Mouse (Mus musculus) liver, embryonic 15.5 days (tissue): ENCODE measurements at regions not wholly inside any gene's neighbourhood (a gene's known extent, or its start where the extent isn't known, plus 50 kb on each side); places are given as distances from the start of the nearest gene placed in this dataset.

Experiments used
- ATAC-seq: fragments of 200-750 bp; cut with Nextera tagmentation; 2 replicates; pipeline ENCODE4 v1.8.0; 2017; ENCODE audit warnings: moderate number of reproducible peaks, mild to moderate bottlenecking, moderate library complexity; ENCODE audit not compliant: insufficient read depth
- H3K27ac ChIP-seq: fragments of 300-500 bp; sonication (generic); replicated peaks from 2 replicates; pipeline ENCODE4 v1.5.1; 2015; ENCODE audit warnings: mild to moderate bottlenecking, inconsistent platforms
- H3K27me3 ChIP-seq: fragments of 300-500 bp; sonication (generic); 2 replicates; pipeline ENCODE4 v1.6.1; 2015; ENCODE audit warnings: mild to moderate bottlenecking, inconsistent platforms
- H3K36me3 ChIP-seq: fragments of 300-500 bp; sonication (generic); replicated peaks from 2 replicates; pipeline ENCODE4 v1.6.1; 2015; ENCODE audit warnings: moderate library complexity, mild to moderate bottlenecking, inconsistent platforms
- H3K4me1 ChIP-seq: fragments of 300-500 bp; sonication (generic); replicated peaks from 2 replicates; pipeline ENCODE4 v1.6.1; 2015; ENCODE audit warnings: inconsistent platforms
- H3K4me2 ChIP-seq: fragments of 300-500 bp; sonication (generic); 2 replicates; pipeline ENCODE4 v1.6.1; 2015; ENCODE audit warnings: moderate library complexity, mild to moderate bottlenecking, inconsistent platforms
- H3K4me3 ChIP-seq: fragments of 300-500 bp; sonication (generic); replicated peaks from 2 replicates; pipeline ENCODE4 v1.5.1; 2015; ENCODE audit warnings: mild to moderate bottlenecking, inconsistent platforms
- H3K9ac ChIP-seq: fragments of 300-500 bp; sonication (generic); 2 replicates; pipeline ENCODE4 v1.6.1; 2015; ENCODE audit warnings: moderate library complexity, mild to moderate bottlenecking, inconsistent platforms
- H3K9me3 ChIP-seq: fragments of 300-500 bp; sonication (generic); replicated peaks from 2 replicates; pipeline ENCODE4 v1.6.1; 2016; ENCODE audit warnings: inconsistent platforms
- WGBS: fragments of 180-500 bp; shearing (Covaris S2); methylation state at CpG from one replicate; pipeline ENCODE4 v1.1.7; 2015; ENCODE audit warnings: mixed read lengths; ENCODE audit not compliant: insufficient replicate concordance; 5-methylcytosine and 5-hydroxymethylcytosine counted together

- no peak for ATAC-seq
- 68% methylated on average over 22 of the region's 22 CpGs for WGBS
- Histone ChIP-seq H3K9me3 (no peaks in the 10 kb centered on the region), H3K36me3 (no peaks in the 10 kb centered on the region), H3K4me2 (no peak overlapping the region), H3K4me1 (no peaks in the 10 kb centered on the region), H3K9ac (no peak overlapping the region), H3K4me3 (no peak overlapping the region), H3K27me3 (no peaks in the 10 kb centered on the region), H3K27ac (no peak overlapping the region)
Measured at GRCm38 (mm10) chr13:73008856-73009546, 251.3 kb upstream of the Irx4 start.

GRCm38 (mm10) chr13:73009547-73010475 lies 250.5 kb upstream of the Irx4 start:
- no peaks in the 10 kb centered on the region for H3K9me3 ChIP-seq
- no peaks in the 10 kb centered on the region for H3K4me1 ChIP-seq
- no peak overlapping the region for H3K27ac ChIP-seq
- no peaks in the 10 kb centered on the region for H3K27me3 ChIP-seq
- H3K9ac ChIP-seq = no peak overlapping the region
- 62% methylated on average over 15 of the region's 15 CpGs for WGBS
- no peak overlapping the region for H3K4me3 ChIP-seq
- no peak overlapping the region for H3K4me2 ChIP-seq
- no peaks in the 10 kb centered on the region for H3K36me3 ChIP-seq
- ATAC-seq = no peak

- H3K27ac ChIP-seq = no peak overlapping the region
- no peak overlapping the region for H3K9ac ChIP-seq
- H3K9me3 ChIP-seq = no peaks in the 10 kb centered on the region
- no peak overlapping the region for H3K4me3 ChIP-seq
- no peak for ATAC-seq
- WGBS = 73% methylated on average over 10 of the region's 10 CpGs
- H3K4me2 ChIP-seq = no peak overlapping the region
- no peaks in the 10 kb centered on the region for H3K36me3 ChIP-seq
- H3K27me3 ChIP-seq = no peaks in the 10 kb centered on the region
- H3K4me1 ChIP-seq = no peaks in the 10 kb centered on the region
Measured at GRCm38 (mm10) chr13:73019181-73019580, 241.1 kb upstream of the Irx4 start.

GRCm38 (mm10) chr13:73031217-73031616 lies 229.1 kb upstream of the Irx4 start:
- no peak overlapping the region for H3K4me2 ChIP-seq
- no peak overlapping the region for H3K27ac ChIP-seq
- H3K9me3 ChIP-seq = no peaks in the 10 kb centered on the region
- no peak overlapping the region for H3K4me3 ChIP-seq
- no peaks in the 10 kb centered on the region for H3K36me3 ChIP-seq
- H3K27me3 ChIP-seq = peaks cover 5% of the 10 kb centered on the region; the same call in 1 of the 2 replicates
- H3K4me1 ChIP-seq = no peaks in the 10 kb centered on the region
- H3K9ac ChIP-seq = no peak overlapping the region
- no peak for ATAC-seq
- WGBS = 44% methylated on average over 3 of the region's 3 CpGs

GRCm38 (mm10) chr13:73033055-73033454 lies 227.2 kb upstream of the Irx4 start:
- Histone ChIP-seq H3K9ac (no peak overlapping the region), H3K4me1 (no peaks in the 10 kb centered on the region), H3K9me3 (no peaks in the 10 kb centered on the region), H3K27me3 (peaks cover 5% of the 10 kb centered on the region; the same call in 1 of the 2 replicates), H3K4me3 (no peak overlapping the region), H3K36me3 (no peaks in the 10 kb centered on the region), H3K27ac (no peak overlapping the region), H3K4me2 (no peak overlapping the region)
- no peak for ATAC-seq
- 21% methylated on average over 3 of the region's 3 CpGs for WGBS

GRCm38 (mm10) chr13:73034065-73034831 lies 226.0 kb upstream of the Irx4 start:
- H3K9me3 ChIP-seq = no peaks in the 10 kb centered on the region
- H3K4me1 ChIP-seq = no peaks in the 10 kb centered on the region
- H3K4me3 ChIP-seq = no peak overlapping the region
- H3K36me3 ChIP-seq = no peaks in the 10 kb centered on the region
- no peak overlapping the region for H3K27ac ChIP-seq
- peaks cover 5% of the 10 kb centered on the region; the same call in 1 of the 2 replicates for H3K27me3 ChIP-seq
- H3K9ac ChIP-seq = no peak overlapping the region
- 30% methylated on average over 10 of the region's 10 CpGs for WGBS
- H3K4me2 ChIP-seq = no peak overlapping the region
- ATAC-seq = no peak

GRCm38 (mm10) chr13:73034886-73035285 lies 225.4 kb upstream of the Irx4 start:
- no peak for ATAC-seq
- WGBS = 61% methylated on average over 10 of the region's 10 CpGs
- Histone ChIP-seq H3K9ac (no peak overlapping the region), H3K4me3 (no peak overlapping the region), H3K36me3 (no peaks in the 10 kb centered on the region), H3K27me3 (peaks cover 5% of the 10 kb centered on the region; the same call in 1 of the 2 replicates), H3K9me3 (no peaks in the 10 kb centered on the region), H3K4me2 (no peak overlapping the region), H3K27ac (no peak overlapping the region), H3K4me1 (no peaks in the 10 kb centered on the region)

GRCm38 (mm10) chr13:73035336-73035940 lies 224.8 kb upstream of the Irx4 start:
- H3K27me3 ChIP-seq = peaks cover 5% of the 10 kb centered on the region; the same call in 1 of the 2 replicates
- H3K36me3 ChIP-seq = no peaks in the 10 kb centered on the region
- H3K27ac ChIP-seq = no peak overlapping the region
- no peak overlapping the region for H3K4me2 ChIP-seq
- 58% methylated on average over 2 of the region's 2 CpGs for WGBS
- no peak for ATAC-seq
- H3K9me3 ChIP-seq = no peaks in the 10 kb centered on the region
- no peaks in the 10 kb centered on the region for H3K4me1 ChIP-seq
- no peak overlapping the region for H3K9ac ChIP-seq
- H3K4me3 ChIP-seq = no peak overlapping the region

- no peak for ATAC-seq
- WGBS = 57% methylated on average over 5 of the region's 5 CpGs
Measured at GRCm38 (mm10) chr13:73039731-73040130, 220.5 kb upstream of the Irx4 start.

GRCm38 (mm10) chr13:73041233-73042040 lies 218.8 kb upstream of the Irx4 start:
- Histone ChIP-seq H3K4me2 (no peak overlapping the region), H3K36me3 (no peaks in the 10 kb centered on the region), H3K27me3 (peaks cover 5% of the 10 kb centered on the region; the same call in 1 of the 2 replicates), H3K4me1 (no peaks in the 10 kb centered on the region), H3K9ac (no peak overlapping the region), H3K9me3 (no peaks in the 10 kb centered on the region), H3K4me3 (no peak overlapping the region), H3K27ac (no peak overlapping the region)
- 46% methylated on average over 14 of the region's 14 CpGs for WGBS
- ATAC-seq = no peak

More at GRCm38 (mm10) chr13:73039731-73040130, 220.5 kb upstream of the Irx4 start:
- Histone ChIP-seq H3K36me3 (no peaks in the 10 kb centered on the region), H3K4me2 (no peak overlapping the region), H3K4me3 (no peak overlapping the region), H3K9me3 (no peaks in the 10 kb centered on the region), H3K27ac (no peak overlapping the region), H3K4me1 (no peaks in the 10 kb centered on the region), H3K9ac (no peak overlapping the region), H3K27me3 (peaks cover 8% of the 10 kb centered on the region; the same call in 1 of the 2 replicates)
